Mouse (Mus musculus) lung, postnatal 4 days (tissue): ENCODE measurements at regions not wholly inside any gene's neighbourhood (a gene's known extent, or its start where the extent isn't known, plus 50 kb on each side); places are given as distances from the start of the nearest gene placed in this dataset.

Experiments
- DNase-seq, 2 experiments: peaks; one replicate each; pipeline ENCODE4 v3.0.0; 2021

- DNase-seq = no peak
These were observed 55.3 kb upstream of the Ccnd2 start for GRCm38 (mm10) chr6:127207308-127207707.

DNA sequence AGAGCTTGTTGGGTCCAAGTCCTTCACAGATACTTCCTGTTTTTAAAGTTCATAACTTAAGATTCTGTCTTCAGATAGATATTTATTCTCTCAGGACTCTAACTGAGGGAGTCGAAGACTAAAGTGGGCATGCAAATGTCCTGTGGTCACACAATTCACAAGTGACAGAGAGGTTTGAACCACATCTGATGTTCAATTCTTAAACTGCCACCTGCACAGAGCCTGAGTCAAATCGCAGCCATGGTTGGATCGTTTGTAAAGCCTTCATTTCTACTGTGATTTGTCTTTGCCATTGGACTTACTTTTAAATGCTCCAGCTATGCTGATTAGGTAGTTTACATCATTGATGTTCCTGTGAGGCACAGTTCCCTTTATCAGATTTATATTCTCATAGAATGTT, 61.4 kb upstream of the Ccnd2 start:
- no peak for DNase-seq

- DNase-seq = no peak
These were observed 63.9 kb upstream of the Ccnd2 start for GRCm38 (mm10) chr6:127215915-127216314.

- DNase-seq = no peak
These were observed 66.8 kb upstream of the Ccnd2 start for GRCm38 (mm10) chr6:127218634-127219445.

DNA sequence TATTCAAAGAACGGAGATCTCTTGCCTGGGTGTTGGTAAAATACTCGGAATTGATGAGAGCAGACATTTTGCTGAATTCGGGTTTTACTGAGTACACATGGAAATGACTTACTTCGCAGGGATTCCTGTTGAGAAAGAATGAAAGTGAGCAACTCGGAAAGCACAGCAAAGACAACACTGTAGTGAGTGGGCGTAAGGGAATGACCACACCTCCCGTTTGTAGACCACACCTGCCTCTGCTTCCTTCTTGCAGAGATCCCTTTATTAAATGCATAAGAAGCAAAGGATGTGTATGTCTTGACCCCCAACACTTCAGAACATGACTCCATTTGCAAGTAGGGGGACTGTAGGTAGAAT, 67.4 kb upstream of the Ccnd2 start:
- DNase-seq = no peak

GRCm38 (mm10) chr6:127226242-127226983, 74.4 kb upstream of the Ccnd2 start:
- DNase-seq = no peak

DNA sequence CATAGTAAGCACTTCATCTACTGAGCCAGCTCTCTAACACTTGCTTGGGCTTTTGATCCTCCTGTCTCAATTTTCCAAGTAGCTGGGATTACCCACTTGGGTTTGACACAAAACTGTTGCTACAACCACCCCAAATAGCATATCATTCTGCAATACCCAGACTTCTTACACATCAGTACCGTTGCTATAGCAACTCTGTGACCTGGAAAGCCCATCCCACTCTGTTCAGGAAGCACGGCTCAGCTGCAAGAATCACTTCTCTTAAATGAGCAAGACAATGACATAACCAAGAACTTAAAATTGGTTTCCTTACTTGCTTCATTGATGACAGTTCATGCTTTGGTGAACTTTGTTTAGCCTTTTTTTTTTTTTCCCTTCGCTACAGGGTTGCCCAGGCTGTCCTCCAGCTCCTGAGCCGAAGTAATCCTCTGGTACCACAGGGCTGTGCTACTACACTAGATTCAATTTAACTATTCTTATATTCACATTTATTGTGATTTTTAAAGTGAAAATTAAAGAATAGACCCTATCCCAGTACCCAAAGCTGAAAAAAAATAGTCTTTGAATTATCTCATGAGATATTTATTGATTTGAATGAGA, 84.6 kb upstream of the Ccnd2 start:
- DNase-seq = peak in 1 of 2 experiments; percentile 22

- no peak for DNase-seq
These were observed 85.2 kb upstream of the Ccnd2 start for GRCm38 (mm10) chr6:127237168-127237567.

DNA sequence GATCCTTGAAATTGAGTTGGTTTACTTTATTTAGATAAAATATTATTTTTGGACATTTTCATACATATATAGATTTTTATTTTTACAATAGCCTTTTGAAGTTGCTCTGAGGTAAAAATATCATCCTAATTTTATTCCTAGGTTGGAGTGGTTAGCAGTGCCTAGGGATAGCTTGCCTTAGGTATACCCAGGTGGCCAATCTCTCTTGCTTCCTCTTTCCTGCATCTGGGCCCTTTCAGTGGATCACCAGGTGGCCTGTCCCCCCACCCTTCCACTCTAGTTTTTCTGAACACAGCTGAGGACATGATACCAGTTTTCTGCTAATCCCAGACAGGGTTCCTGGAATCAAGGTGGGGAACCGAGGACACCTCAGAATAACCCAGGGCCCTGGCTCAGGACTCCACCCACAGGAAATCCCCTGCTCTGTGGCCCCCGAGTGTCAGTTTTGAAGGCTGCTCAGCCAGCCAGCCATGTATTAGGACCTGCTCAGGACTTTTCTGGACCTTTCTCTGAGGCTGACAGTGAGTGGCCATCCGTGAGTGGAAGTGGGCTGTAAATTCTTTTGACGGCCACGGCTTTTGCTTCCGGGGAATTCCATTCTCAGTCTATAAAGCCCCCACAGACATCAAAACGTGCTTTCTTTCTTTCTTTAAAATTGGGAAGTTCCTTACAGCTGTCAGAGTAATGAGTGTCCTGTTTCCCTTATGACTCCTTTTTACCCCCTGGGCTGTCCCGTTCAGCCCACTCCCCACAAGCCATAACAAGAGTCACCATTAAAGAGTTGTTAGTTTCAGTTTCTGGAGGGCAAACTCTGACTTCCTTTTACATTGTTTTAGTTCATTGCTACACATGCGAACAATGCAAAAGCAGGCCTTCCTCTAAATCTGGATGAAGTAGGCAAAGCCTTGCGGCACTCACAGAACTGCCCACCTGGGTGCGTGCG, 87.8 kb upstream of the Ccnd2 start:
- DNase-seq = no peak

- no peak for DNase-seq
These were observed 88.7 kb upstream of the Ccnd2 start for GRCm38 (mm10) chr6:127240472-127241375.

DNA sequence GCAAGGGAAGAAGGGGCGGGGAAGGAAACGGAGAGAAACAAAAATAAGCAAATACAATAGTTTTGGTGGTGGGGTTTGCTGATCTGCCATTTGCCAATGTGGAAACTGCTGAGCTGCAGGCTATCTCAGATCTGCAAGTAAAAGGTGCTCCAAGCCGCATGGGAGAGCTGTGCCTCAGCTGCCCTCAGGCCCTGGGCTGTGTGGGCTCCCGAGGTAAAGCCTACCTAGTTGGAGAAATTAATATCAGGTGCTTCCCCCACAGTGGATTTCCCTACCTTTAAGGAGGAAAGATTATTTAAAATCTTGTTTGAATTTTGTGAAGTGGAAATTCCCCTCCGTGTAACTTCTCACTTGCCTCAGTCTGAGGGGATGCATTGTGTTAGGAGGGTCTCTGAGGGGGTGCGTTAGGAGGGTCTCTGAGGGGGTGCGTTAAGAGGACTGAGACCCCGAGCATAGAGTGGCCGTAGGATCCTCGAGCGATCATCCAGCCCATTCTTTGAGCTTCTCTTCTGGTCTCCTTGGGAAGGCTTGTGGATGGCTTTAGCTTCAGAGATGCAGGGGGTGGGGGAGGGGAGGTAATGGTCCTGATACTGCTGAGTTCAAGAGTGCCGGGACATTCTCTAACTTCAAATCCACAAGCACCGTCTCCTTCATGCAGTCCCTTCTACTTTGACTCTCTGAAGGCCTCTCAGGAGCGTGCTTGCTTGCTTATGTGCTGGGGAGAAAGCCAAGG, 89.9 kb upstream of the Ccnd2 start:
- DNase-seq = no peak

DNA sequence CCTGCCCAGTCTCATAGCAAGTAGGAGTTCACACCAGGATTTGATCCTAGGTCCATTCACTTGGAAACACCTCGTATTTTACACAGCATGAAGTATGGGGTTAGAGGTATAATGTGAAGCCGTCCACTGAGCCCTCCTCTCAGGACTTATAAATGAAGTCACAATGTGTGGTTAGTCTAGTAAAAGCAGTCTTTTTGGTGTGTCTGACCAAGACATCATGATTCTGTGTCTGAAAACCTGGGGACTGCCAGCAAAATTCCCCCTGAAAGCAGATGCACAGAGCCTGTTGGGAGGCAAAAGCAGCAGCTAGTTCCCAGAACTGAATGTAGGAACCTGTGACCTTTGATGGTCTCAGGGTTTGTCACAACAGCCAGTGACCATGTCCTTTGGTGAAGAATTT, 91.0 kb upstream of the Ccnd2 start:
- no peak for DNase-seq

DNA sequence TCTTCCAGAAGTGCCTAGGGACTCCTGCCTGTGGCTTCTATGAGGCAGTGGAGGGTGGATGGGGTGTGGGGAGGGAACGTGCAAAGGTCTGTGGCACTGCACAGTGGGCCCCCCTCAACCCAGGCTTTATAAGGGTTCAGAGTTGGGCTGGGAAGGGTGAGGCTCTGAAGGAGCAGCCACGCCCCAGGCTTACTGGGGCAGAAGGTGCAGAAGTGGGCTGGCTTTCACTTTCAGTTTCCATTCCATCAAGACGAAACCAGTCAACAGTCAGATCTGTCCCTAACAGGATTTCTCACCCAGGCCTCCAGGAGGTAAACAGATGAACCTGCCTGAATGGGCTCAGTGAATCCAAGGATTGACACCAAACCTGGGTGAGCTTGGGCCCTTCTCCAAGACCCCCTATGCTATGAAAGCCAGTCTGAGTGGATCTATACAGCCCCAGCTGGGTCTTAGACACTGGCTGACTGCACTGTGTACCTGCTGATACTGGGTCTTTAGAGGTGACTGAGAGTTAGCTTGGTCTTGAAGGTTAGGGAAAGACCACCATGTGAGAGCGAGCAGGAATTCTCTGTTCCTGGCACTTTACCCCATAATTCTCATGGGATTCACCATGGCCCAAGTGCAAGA, 93.9 kb upstream of the Ccnd2 start:
- peak in 1 of 2 experiments; percentile 36 for DNase-seq

DNA sequence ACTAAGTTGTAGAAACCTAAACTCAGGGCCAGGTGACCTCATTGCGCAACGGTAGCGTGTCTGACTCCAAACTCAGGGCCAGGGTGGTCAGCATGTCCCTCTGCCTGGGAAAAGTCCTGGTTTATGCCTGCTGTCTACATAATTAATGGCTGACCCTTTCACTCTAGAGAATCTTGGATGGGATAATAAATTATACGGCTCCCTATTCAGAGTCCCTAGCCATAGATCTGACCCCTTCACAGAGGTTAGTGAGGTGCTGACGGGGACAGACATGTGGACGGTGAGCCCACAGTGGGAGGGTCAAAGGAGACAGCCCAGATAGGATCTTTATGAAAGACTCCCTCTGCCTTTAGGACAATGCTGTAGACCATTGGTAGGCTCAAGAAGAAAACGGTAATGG, 94.7 kb upstream of the Ccnd2 start:
- DNase-seq = no peak

DNA sequence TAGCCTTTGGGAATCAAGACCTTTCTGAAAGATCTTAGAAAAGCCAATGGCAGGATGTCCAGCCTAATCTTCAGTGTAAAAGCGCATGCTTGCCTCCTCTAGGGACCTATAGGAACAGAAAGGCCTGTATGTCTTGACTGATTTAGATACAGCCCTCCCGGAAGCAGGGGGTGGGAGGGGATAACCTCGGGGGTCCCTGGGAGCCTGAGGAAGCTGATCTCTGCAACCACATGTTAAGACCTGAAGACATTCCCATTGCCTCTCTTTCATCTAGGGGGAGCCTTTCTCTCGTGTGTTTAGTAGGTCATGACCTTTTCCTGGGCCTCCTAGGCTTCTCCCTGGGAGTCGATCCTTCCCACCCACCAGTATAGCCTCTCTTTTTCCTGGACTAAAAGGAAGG, 95.3 kb upstream of the Ccnd2 start:
- DNase-seq = no peak

DNA sequence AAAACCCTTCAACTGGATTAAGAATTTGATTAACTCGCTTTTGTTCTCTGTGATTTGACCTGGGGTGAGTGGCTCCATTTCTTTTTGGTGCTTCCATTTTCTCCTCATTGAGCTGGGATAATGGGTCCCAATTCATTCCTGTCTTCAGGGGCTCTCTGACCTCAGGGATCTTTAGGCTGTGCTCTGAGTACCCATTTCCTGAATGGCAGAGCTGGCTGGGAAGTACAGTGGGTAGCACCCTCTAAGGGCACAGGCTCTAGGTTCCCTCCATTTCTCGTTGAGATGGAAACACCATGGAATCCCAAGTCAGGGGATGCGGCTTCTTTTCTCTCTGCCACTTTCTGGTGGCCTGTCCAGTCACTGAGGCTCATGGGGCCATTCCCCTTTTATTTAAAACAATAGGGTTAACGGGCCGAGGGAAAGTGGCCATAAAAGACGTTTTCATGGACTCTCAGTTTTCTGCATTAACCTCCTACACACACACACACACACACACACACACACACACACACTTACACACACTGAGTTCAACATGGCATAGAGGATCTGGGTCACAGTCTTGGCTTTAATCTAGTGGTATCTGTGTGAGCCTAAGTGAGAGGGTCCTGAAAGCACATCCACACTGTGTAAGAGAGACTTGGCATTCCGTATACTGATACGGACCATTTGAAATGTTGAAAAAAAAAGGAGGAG, 98.3 kb upstream of the Ccnd2 start:
- DNase-seq = no peak

DNA sequence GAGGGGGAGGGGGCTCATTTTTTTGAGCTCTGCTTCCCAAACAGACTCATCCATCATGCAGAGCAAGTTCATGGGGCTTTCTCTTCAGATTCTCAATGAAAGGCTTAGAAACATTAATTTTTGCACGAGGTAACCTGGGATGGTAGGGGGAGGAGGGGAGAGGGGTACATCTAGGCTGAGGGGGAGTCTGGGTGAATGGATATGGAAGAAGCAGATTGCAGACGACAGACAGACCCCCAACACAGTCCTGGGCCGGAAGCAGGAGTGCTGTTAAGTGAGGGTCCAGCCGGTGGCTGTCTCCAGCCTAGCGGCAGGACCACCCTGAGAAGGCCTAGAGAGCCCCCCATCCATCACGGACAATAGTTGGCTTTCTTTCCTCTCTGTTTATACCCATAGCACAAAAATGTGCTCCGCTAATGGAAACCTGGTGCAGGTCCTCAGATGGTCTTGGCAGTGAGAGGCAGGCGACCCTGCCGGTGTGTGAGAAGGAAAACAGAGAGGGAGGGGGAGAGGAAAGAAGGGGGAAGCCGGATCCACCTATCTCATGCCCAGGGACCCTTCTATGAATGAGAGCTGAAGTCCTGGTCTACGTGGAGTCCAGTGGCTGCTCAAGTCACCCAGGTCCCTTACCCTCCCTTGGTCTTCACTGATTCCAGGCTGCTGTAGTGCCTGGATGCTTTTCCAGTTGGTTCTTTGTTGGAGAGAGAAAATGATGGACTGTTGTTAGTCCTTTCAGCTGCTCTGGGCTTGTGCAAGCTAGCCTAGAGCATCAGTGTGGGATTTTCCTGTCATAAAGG, 99.1 kb upstream of the Ccnd2 start:
- no peak for DNase-seq

GRCm38 (mm10) chr6:127251671-127251985, 99.6 kb upstream of the Ccnd2 start:
- no peak for DNase-seq

- DNase-seq = no peak
These were observed 100.2 kb upstream of the Ccnd2 start for GRCm38 (mm10) chr6:127252000-127252721.
